Mouse (Mus musculus) brain, embryonic 14.5 days (tissue): ENCODE results near the gene Il2ra.

ENCODE experiments used
- CTCF ChIP-seq: fragments of 200-500 bp; IDR thresholded peaks from 2 replicates; pipeline ENCODE4 v1.5.1; 2012; ENCODE audit warnings: inconsistent platforms, mild to moderate bottlenecking, moderate library complexity, borderline replicate concordance; ENCODE audit not compliant: insufficient read depth, insufficient read length; ENCODE audit errors: extremely low read depth
- POLR2A ChIP-seq: fragments of 200-500 bp; IDR thresholded peaks from 2 replicates; pipeline ENCODE4 v1.6.1; 2012; ENCODE audit warnings: mild to moderate bottlenecking, inconsistent platforms, borderline replicate concordance; ENCODE audit not compliant: poor library complexity, insufficient read depth, insufficient read length, severe bottlenecking; ENCODE audit errors: extremely low read depth

- TF ChIP-seq POLR2A (peak; percentile 80), CTCF (peak; percentile 100)
Observed at GRCm38 (mm10) chr2:11602506-11603489, 39.8 kb upstream of the Il2ra start.
